Mouse (Mus musculus) MEL (cell line): Measurements from ENCODE around the gene Cdk5.

Experiments used
- CHD2 ChIP-seq: IDR thresholded peaks from 2 replicates; pipeline ENCODE4 v1.6.1; 2011; ENCODE audit warnings: low read length, improper control_type of control experiment
- ELF1 ChIP-seq: IDR thresholded peaks from 2 replicates; pipeline ENCODE4 v1.6.1; 2014; ENCODE audit warnings: low read depth, mild to moderate bottlenecking, inconsistent platforms, low read length, improper control_type of control experiment, moderate library complexity
- JUND ChIP-seq: IDR thresholded peaks from 2 replicates; pipeline ENCODE4 v1.6.1; 2011; ENCODE audit warnings: low read depth, mild to moderate bottlenecking, improper control_type of control experiment, low read length
- POLR2A ChIP-seq, 2 experiments: IDR thresholded peaks; 2 replicates each; pipeline ENCODE4 v1.6.1; 2011 to 2012; ENCODE audit warnings: low read length in 2 of 2, mild to moderate bottlenecking in 2 of 2, control low read depth in 1 of 2, improper control_type of control experiment in 1 of 2, low read depth in 1 of 2, moderate library complexity in 1 of 2; ENCODE audit not compliant: control insufficient read depth in 1 of 2, insufficient read depth in 1 of 2, poor library complexity in 1 of 2
- SMC3 ChIP-seq: IDR thresholded peaks from 2 replicates; pipeline ENCODE4 v1.6.1; 2011; ENCODE audit warnings: low read depth, low read length, improper control_type of control experiment
- TBP ChIP-seq: IDR thresholded peaks from 2 replicates; pipeline ENCODE4 v1.8.0; 2011; ENCODE audit warnings: low read depth, low read length, improper control_type of control experiment
- USF2 ChIP-seq, 2 experiments: IDR thresholded peaks; 2 replicates each; pipeline ENCODE4 v1.6.1; 2011 to 2012; ENCODE audit warnings: improper control_type of control experiment in 2 of 2, low read length in 2 of 2, borderline replicate concordance in 1 of 2, inconsistent platforms in 1 of 2, low read depth in 1 of 2, mild to moderate bottlenecking in 1 of 2; ENCODE audit not compliant: insufficient read depth in 1 of 2
- ZKSCAN1 ChIP-seq: IDR thresholded peaks from 2 replicates; pipeline ENCODE4 v1.6.1; 2012; ENCODE audit warnings: low read depth, mild to moderate bottlenecking, inconsistent platforms, low read length, improper control_type of control experiment, moderate library complexity

- TF ChIP-seq USF2 (IDR thresholded peaks at IDR 0.05; ENCODE audit: borderline replicate concordance in 1 of 2, insufficient read depth in 1 of 2, low read depth in 1 of 2, low read length in 2 of 2) (no peak), ELF1 (peak; percentile 37; the same call in 1 of the 2 replicates), SMC3 (peak; percentile 35), JUND (0 out of 2 replicates have a peak, but pooled peaks have one; percentile 18), POLR2A (IDR thresholded peaks at IDR 0.05; ENCODE audit: control insufficient read depth in 1 of 2, insufficient read depth in 1 of 2, low read depth in 1 of 2, low read length in 2 of 2, poor library complexity in 1 of 2) (peak; percentile 64 to 87), TBP (peak; percentile 95), CHD2 (peak; percentile 85), ZKSCAN1 (no peak)
Measured at GRCm38 (mm10) chr5:24394165-24394894, 29.0 kb downstream of the Cdk5 start.
